Mouse (Mus musculus): ENCODE measurements around the gene Adam12.

DNA sequence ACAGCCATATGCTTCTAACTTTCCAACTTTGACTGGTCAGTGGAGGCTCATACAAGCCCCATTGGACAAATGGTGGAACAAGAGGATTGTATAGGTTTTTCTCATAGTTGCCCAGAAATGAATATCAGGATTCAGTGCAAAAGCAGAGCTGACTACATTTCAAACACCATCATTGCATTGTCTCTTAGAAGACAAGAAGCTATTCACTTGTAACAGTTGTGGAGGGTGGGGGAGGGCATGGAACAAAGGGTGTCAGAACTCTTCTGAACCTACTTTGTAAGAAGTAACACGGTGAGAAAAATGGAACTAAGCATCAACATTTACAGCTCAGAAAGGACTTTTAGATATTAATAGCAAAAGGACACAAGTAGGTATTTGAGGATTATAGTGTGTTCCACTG, 50.2 kb downstream of the Adam12 start:
- TF ChIP-seq ZNF384 (IDR thresholded peaks at IDR 0.05; ENCODE audit: low read depth, low read length) (no peak), MAFK (IDR thresholded peaks at IDR 0.05; ENCODE audit: insufficient read depth, low read depth, low read length) (no peak), ZC3H11A (IDR thresholded peaks at IDR 0.05; ENCODE audit: borderline replicate concordance, low read depth, low read length) (no peak), CHD2 (IDR thresholded peaks at IDR 0.05; ENCODE audit: low read depth, low read length) (no peak), HCFC1 (IDR thresholded peaks at IDR 0.05; ENCODE audit: borderline replicate concordance, insufficient read depth, low read length) (no peak)

Data from ES-E14 (cell line).